Mouse (Mus musculus) mesoderm, embryonic 11.5 days (tissue): ENCODE results near the gene Eif2s3x.

Source experiments
- DNase-seq: peaks from one replicate; pipeline ENCODE4 v3.0.0-alpha.2; 2012; ENCODE audit warnings: low read depth, low spot score

The Eif2s3x gene

GRCm38 (mm10) chrX:94212597-94213321 is at the start of gene Eif2s3x:
Gene Eif2s3x, minus strand, starts transcription at chrX:94212862.
- peak; percentile 92 for DNase-seq

- no peak for DNase-seq
Observed at GRCm38 (mm10) chrX:94235601-94236000, 22.9 kb upstream of the Eif2s3x start.

DNA sequence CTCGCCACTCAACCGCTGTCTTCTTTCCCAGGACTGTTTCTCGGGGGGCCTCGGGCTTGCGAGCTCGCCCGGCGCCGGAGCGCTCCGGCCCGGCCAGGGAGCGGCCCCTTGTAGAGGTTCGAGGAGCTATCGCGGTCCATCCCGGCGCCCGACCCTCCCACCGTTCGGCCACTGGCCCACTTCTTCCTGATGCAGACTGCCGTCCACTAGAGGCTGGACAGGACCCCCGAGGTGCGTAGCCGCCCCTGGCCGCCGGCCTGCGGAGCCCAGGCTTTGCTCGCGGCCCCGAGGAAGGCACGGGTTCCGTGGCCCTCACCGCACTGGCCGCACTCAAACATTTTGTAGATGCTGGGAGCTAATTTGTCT is 22.5 kb upstream of the Eif2s3x start:
- DNase-seq: no peak

DNA sequence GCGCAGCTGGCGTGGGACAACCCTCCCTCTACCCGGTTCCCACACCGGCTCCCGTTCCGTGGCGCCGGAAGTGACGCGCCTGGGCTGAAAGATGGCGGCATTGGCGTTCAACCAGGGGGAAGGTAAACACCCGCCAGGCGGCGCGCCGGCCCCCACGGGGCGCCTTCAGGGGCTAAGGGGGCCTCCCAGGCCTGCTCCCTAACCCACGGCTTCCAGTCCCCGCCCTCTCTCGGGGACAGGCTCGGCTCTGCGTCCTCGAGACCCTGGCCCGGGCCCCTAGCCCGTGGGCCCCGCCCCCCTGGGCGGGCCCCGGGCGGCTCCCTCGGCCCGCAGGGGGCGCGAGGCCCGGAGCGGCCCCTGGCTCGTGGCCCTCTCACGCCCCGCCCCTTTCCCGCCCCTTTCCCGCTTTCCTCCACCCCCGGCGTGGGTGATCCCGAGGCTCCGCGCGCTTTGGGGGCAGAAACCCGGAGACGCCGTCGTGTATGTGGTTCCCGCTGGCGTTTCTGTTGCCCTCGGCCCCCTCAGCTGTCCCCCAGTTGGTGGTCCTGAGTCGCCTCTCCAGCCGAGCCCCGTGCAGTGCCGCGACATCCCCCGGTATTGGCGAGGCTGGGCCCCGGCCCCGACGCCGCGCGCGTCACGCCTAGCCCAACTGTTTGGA is 22.0 kb upstream of the Eif2s3x start, which contains the start of gene Klhl15:
Gene Klhl15, plus strand, starts transcription at position 68 of the 658 bp plus-strand sequence.
- peak; percentile 89 for DNase-seq

GRCm38 (mm10) chrX:94233936-94234531 is 21.4 kb upstream of the Eif2s3x start:
- DNase-seq: no peak

DNA sequence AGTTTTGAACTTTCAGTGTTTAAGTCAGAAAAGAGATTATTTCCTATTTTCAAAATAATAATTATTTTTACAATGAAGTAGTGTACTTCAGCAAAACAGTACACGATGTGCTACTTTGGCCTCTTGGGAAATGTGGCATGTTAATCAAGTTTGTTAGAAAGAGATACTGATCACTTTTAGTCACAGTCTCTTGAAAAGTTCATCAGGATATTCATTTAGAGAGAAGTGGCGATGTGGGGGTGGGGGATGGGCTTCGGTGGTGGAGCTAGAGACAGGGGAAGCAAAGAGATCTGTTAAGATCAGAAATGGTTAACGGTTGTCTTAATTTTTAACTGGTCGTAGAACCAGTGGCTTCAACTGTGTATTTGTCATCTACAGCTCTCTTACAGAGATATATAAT is 20.8 kb upstream of the Eif2s3x start:
- no peak for DNase-seq

DNA sequence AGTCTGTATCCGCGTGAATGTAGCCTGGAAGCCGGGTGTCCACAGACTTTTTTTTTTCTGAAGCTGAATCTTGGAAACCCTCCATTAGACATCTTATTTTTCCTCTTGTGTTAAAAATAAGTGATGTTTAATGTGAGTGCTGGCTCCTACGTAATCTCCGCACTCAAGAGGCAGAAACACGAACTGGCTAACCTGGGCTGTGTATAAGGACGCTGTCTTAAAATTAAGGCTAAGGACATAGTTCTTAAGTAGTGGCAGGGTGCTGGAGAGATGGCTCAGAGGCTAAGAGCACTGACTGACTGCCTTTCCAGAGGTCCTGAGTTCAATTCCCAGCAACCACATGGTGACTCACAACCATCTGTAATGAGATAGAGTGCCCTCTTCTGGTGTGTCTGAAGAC is 722 bp upstream of the Eif2s3x start:
- DNase-seq: no peak

GRCm38 (mm10) chrX:94212264-94212596 is 432 bp downstream of the Eif2s3x start:
- DNase-seq: no peak

GRCm38 (mm10) chrX:94197789-94198188 is 14.9 kb downstream of the Eif2s3x start:
- peak; percentile 32 for DNase-seq

DNA sequence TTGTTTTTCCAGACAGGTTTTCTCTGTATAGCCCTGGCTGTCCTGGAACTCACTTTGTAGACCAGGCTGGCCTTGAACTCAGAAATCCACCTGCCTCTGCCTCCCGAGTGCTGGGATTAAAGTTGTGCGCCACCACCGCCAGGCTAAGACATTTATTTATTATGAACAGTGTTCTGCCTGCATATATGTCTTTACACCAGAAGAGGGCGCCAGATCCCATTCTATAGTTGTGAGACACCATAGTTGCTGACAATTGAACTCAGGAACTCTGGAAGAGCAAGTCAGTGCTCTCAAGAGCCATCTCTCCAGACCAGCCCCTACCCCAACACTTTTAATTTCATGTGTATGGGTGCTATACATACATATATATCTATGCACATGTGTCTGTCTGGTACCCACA is 18.8 kb downstream of the Eif2s3x start:
- DNase-seq: peak; percentile 29

DNA sequence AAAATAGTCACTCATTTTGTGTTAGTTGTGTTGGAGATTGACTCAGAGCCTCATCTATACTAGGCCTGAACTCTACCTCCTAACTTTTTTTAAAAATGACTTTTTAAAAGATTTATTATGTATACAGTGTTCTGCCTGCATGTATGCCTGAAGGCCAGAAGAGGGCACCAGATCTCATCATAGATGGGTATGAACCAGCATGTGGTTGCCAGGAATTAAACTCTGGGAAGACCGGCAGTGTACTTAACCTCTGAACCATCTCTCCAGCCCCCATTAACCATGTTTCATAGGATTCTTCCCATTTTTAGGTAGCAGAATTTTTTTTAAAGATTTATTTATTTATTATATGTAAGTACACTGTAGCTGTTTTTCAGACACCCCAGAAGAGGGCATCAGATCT is 27.5 kb downstream of the Eif2s3x start:
- DNase-seq: peak; percentile 16

DNA sequence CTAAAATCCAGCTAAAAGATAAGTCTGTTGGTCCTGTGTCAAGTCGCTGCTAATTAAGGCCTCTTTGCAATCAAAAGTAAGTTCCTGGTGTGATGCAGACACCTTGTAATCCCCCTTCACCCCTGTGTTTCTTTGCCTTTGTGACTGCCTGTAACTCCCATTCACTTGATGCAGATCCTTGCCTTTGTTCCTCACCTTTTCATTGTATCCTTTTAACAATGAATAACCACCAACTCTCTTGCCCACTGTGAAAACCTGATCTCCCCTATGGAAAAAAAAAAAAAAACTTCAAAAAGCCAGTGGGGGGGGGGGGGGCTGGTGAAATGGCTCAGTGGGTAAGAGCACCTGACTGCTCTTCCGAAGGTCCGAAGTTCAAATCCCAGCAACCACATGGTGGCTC is 28.8 kb downstream of the Eif2s3x start:
- no peak for DNase-seq

- peak; percentile 94 for DNase-seq
Observed at GRCm38 (mm10) chrX:94177715-94178340, 34.8 kb downstream of the Eif2s3x start.

GRCm38 (mm10) chrX:94169348-94169747 is 43.3 kb downstream of the Eif2s3x start:
- DNase-seq: no peak

DNA sequence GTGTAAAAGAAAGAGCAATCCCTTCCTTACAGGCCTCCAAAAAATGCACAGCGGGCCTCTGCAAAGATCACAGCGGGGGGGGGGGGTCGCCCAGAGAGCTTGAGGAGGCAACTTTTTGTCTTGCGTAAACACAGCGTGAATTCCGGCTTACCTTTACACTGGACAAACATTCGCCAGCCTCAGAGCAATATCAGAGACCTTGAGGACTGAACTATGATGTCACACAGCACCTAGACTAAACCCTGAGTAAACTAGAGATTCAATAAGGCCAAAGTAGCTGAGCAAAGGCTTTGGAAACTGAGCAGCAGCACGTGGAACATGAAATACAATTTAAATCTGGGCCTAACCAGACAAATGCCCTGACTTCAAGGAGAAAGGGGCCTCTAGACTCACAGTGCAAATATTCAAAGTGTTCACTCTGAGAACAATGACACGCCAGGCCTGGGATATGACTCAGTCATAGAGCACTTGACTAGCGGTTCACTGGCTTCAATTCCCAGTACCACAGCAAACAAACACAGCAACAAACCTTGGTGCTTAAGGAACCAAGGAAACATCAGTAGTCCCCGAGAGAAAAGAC is 60.3 kb downstream of the Eif2s3x start:
- DNase-seq: no peak

DNA sequence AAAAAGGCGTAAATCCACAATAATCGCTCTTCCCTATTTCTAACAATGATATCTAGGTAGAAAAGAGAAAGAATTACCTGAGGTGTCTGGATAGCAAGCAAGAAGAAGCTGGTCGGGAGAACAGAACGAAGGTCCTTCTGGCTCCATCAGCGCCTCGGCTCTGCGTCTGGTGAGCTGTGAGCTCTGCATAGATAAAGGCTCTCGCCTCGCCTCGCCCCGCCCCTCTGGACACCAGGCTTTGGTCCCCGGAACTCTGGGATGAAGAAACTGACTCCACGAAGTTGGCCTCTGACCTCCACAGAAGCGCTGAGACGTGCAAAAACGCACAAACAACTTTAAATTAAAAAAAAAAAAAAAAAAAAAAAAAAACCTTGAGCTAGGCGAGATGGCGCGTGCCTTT is 62.2 kb downstream of the Eif2s3x start:
- no peak for DNase-seq

DNA sequence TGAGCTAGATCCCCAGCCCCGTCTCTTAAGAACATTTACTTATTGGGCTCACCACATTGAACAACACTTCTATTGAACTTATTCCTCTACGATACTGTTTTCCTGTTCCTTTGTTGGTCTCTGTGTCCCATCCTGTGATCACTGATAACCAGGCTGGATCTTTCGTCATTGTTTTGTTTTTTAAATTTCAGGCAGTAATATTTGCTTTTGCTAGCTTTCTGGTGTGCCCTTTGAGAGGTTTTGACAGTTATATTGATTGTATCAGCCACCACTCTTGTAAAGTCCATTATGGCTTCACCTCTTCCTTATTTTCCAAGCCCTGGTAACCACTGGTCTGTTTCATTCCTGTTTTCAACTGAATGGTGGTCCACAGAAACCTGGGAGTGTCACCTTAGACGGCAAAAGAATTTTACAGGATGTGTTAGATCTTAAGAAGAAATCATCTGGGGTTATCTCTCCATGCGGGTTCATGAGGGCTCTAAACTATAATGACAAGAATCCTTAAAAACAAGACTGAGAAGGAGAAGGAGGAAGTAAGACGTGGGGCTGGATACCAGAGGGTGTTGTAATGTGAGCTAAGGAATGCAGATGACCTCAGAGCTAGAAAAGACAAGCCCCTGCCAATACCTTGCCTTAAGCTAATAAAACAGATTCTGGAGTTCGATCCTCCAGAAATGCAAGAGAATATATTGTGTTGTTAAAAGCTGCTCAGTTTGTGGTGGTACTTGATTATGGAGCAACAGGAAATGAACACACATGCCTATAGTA is 70.5 kb downstream of the Eif2s3x start:
- no peak for DNase-seq

GRCm38 (mm10) chrX:94140080-94140479 is 72.6 kb downstream of the Eif2s3x start:
- DNase-seq: no peak
